Mouse (Mus musculus): ENCODE data around the gene Gm20532.

Gene Gm20532

DNA sequence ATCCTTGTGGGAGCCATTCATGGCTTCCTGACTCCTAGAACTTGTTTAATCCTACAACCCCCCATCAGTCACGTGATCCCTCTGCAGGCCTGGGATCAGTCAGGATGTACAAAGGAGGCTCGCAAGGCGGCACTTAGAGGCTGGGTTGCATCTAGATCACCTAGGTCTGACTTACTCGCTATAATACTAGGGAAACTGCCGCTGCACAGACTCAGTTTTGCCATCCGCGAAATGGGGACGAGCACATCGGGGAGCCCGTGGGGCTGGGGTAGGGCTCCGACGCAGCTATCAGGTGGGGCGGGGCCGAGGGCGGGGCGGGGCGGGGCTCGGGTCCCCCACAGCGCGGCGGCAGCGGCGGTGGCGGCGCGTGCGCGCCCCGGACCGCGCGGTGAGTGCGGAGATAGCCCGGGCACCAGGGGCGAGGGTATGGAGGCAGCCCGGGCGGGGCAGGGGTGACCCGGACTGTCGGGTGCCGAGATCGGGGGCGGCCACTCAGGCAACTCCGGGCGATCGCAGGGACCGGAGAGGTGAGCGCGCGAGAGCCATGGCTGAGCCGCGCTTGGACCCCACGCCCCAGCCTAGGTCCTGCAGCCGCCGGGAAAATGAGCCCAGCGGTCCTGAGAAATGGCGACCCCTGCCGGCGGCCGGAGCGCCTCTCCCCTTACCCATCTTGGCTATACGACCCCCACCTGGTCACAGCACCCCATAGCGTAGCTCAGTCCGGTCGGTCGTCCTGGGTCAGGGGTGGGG, at the start of gene Gm20532:
Gene Gm20532 (plus strand): TSS at position 346 of the 750 bp plus-strand sequence.
- DNase-seq (ENCODE audit: low spot score) = no peak

DNA sequence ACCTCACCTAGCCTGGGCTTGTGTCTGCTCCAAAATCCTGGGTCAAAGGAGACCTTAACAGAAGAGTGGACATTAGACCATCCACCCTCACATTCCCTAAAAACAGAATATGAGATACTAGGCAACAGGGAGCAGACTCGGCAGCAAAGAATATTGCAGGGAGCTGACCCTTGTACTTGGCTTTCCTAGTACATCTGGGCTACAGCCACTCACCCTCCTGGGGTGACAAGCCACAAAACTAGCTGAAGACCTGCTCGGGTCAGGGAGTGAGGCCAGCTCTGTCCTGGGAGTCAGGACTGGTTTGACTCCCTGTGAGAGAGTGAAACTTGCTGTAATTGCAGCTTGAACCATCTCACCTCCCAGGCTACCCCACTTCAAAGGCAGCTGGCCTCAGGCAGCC, 46.9 kb upstream of the Gm20532 start:
- no peak for DNase-seq (ENCODE audit: low spot score)

DNA sequence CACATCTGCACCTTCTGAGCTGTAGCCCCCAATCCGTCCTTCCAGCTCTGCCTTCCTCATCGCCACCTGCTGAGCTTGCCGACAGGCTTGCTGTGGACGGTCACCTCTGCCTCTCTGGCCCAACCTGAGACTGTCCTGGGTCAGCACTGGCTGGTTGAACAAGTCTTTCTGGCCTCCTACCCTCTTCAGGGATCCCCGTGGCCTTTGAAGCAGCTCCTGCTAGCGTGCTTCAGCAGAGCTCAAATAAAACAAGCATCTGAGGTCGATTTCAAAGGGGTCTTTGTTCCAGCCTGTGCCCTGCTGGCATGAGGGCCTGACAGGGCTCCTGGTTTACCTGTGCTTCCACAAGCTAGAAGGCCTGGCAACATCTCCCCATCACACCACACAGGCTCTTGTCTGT, 45.7 kb upstream of the Gm20532 start:
- no peak for DNase-seq (ENCODE audit: low spot score)

DNA sequence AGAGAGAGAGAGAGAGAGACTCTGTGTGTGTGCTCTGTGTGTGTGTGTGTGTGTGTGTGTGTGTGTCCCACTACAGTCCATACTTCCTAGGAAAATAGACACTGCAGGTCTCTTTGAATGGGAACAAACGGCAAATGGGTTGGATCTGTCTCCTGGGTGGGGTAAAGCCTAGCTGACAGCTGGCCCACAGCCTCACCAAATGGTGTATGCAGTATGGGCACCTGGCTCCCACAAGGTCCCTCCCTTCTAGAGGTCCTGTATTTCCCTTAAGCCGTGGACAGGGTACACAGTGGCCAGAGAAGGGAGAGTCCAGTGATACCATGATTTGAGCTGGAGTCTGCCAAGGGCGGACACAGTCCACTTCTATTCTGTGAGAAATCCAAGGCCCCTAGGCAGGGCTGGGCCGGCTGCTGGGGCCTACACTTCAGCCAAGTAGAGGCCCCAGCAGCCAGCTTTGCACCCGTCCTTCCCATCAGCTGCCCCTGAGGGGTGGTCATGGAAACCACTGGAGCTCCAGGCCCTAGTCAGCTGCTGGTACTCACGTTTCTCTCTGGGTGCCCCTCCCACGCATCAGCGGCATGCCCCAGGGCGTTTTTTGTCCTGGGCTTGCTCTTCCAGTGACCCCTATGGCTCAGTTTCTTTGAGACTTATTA, 45.1 kb upstream of the Gm20532 start:
- DNase-seq (ENCODE audit: low spot score) = no peak

DNA sequence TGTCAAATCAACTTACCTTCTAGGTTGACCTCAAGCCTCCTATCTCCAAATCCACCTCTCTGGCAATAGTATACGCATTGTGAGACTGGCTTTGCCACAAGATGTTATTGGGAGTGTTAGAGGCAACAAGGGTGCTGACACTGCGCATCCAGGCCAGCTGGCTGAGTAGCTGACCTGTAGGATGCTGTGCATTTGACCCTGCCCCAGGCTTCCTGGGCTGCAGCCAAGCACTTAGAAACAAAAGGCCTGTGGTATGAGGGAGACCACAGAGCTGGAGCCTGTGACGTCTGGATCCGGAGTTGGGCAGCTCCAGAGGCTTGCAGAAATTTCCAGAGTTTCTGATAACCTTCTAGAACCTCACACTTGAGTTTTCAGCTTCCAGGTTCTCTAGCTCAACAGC, 43.3 kb upstream of the Gm20532 start:
- DNase-seq (ENCODE audit: low spot score) = no peak

DNA sequence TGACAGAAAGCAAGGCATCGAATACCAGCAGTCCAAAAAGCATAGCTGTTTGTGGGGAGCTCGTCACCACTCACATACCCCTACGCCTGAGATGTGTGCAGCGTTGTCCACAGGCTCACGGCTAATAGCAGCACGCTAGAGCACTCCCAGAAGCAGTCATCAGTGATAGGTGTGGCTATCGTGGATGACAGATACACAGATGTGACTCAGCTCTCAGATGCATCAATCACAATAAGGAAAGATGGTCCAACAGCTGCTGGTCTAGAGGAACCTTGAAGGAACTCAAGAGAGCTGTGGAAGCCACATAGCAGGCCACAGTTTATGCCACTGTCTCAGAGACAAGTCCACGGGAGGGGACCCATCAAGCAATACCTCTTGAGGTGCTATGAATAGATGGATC, 42.7 kb upstream of the Gm20532 start:
- DNase-seq (ENCODE audit: low spot score) = no peak

DNA sequence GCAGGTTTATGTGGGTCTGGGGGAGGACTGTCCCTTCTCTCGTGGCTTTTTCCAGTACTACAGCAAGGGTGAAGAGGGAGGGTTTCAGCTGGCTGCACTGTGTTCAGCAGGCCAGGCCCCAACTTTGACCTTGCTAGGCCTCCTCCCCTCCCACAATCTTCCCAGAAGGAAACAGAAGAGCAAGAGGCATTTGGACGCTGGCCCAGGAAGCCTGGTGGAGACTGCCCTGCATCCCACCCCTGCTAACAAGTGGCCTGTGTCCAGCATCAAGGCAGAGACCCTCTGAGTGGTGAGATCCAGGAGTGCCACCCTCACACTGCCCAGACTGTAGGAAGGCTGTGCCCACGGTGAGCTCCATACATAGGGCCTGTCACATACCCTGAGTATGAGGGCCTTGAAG, 42.2 kb upstream of the Gm20532 start:
- DNase-seq (ENCODE audit: low spot score) = no peak

DNA sequence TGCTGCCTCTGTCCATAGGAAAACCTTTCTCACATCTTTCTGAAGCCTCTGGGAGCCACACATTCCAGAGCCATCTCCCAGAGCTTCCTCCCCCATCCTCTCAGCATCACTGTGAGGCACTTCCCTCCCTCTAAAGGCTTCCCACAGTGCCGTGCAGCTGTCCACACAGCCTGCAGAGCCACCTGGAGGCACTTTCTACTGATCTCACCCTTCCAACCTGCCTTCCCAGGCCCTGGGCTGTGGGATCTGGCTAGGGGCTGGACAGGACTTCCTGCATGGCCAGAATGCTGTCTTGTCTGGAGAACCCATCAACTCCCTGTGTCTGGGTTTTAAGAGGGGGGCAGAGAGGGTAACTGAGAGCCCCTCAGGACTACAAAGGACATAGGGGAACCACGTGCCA, 39.0 kb upstream of the Gm20532 start:
- no peak for DNase-seq (ENCODE audit: low spot score)

DNA sequence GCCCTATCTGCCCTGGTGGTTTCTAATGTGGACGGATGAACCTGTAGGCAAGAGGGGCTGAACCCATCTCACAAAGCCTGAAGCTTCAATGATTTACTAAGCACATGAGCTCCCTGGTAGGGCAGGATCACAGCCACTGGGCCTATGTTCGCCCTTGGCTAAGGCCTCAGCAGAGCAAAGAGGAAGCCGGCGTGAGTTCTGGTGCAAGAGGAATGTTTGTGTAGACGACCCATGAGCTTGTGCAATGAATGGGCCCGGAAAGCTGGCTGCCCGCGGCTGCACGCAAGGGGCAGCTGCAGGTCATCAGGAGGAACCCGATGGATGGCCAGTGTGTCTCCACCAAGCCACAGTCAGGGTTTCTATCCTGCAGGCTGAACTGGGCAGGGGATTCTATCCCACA, 36.6 kb upstream of the Gm20532 start:
- no peak for DNase-seq (ENCODE audit: low spot score)

DNA sequence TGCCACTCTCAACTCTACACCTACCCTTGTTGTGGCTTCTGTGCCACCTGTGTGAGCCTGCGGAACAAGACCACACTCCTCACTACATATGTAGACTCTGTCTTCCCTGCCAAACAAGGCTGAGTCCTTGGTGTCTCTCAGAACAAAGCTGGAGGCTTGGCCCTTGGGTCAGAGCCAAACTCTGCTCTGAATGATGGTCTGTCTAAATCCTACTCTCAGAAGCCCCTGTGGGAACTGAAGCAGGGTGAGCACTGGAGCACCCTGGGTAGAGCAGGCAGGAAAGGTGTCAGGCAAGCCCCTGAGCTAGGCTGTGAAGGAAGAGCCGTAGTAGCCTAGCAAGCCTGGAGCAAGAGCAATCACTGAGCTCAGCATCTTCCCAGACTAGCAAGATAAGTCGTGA, 36.2 kb upstream of the Gm20532 start:
- no peak for DNase-seq (ENCODE audit: low spot score)

DNA sequence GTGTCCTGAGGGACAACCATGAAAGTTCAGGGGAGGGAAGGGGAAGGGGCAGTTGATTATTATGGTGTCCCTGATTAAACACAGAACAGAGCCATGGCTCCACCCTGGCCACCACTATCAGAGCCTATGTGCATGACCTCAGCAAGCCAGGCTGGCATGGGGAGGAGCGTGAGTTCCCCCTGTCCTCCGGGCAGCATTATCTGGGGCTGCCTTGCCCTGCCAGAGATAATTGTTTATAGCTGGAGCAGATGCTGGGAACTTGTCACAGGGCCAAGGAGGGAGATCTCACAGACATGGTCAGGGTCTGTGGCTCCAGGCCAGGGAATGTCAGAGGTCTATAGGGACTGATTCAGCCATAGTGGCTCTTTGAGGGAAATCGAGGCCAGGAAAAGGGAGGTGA, 35.7 kb upstream of the Gm20532 start:
- DNase-seq (ENCODE audit: low spot score) = no peak

DNA sequence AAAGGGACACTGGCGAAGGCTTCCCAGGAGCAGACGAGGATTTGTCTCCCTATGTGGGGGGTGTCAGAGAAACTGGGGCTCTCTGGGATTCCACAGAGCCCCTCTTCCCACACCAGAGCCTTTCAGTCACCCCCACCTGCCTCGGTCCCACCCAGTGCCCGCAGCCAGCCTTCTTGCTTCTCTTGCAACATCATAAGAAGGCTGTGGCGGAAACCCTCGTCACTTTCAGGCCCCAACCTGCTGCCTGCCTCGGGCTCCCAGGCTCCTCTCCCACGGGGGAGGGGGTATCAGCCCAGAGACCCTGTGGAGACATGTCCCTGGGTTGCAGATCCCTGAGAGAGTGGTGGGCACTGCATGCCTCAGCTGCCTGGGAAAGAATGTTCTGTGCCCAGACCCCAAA, 35.0 kb upstream of the Gm20532 start:
- no peak for DNase-seq (ENCODE audit: low spot score)

DNA sequence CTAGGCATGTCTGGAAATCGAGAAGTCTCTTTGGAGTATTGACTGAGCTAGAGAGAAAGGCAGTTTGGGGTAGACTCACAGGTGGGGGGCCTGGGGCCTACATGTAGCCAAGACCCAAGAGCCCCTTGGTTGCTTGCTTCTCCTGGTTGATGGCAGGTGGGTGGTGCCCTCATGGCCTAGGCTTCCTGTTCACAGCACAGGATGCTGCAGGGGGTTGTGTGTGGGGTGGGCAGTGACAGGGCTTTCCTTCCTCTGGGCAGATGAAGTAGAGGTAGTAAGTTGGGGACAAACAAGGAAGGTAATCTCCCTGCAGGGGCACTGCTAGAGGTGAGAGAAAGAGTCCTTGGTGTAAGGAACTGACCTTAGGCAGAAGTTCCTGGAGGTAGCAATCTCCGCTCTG, 34.4 kb upstream of the Gm20532 start:
- DNase-seq (ENCODE audit: low spot score) = no peak

DNA sequence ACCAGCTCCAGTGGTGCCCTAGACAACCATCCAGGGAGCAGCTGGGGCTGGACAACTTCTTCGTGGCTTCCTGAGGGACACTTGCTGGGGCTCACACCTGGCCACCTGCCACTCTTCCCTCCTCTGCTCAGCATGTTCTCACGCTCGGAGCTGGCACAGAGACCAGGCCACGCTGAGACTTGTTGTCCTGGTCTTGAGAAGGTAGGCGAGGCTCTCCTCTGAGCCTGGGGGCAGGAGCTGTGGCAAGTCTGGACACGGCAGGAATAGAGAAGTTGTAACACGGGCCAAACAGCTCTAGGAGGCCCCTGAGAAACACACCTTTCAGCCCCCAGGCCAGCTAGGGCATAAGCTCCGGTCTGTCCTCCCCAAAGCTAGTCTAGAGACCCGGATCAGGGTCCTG, 32.5 kb upstream of the Gm20532 start:
- no peak for DNase-seq (ENCODE audit: low spot score)

DNA sequence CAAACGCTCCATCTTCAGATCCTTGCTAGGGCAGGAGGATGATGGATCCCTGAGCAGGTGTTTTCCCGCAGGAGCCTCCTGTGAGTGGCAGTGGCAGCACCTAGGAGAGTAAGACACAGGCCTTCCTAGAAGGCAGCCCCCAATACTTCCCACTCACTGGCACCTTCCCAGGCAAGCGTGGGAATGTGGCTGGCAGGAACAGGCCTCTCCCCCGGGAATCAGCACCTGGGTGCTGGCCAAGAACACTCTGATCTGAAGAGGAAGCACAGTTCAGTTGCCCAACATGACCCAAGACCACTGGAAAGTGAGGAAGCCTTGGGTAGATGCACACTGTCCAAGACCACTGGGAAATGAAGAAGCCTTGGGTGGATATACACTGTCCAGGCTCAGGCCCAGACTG, 31.4 kb upstream of the Gm20532 start:
- no peak for DNase-seq (ENCODE audit: low spot score)

DNA sequence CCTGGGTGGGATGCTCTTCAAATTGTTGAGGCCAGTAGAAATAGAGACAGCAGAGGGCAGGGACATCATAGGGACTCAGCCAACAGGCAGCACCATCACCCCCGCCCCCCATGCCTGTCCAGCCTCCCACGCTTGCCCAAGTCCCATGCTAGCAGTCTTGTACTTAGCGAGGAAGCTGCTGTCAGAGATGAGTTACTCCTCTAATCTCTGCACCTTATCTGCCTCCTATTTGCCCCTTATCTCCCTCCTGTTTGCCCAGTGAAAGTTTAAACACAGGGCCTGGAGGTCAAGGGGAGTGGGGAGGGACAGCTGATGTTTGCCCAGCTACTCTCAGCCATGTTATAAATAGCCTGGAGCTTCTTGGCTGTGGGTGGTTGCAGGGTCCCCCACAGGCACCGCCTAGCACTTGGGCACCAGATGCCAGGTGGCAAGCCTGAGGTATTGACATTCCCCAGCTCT, 29.9 kb upstream of the Gm20532 start:
- DNase-seq (ENCODE audit: low spot score) = no peak

DNA sequence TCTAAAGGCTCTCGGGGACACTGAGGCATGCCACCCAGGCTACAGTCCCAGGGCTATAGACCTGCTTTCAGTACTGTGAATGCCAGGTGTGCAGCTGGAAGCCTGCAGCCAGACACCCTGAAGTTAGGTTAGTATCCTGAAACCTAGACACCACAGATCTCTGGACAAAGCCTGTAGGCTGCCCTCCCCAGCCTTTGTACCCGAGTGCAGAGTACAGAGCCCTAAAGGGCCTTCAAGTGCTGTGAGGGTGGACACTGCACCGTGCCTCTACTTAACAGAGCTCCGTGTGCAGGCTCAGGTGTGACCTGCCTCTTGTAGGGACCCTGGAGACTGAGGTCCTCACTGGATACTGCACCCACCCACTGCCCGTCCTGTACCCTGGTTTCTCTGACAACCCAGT, 25.9 kb upstream of the Gm20532 start:
- DNase-seq (ENCODE audit: low spot score) = no peak

DNA sequence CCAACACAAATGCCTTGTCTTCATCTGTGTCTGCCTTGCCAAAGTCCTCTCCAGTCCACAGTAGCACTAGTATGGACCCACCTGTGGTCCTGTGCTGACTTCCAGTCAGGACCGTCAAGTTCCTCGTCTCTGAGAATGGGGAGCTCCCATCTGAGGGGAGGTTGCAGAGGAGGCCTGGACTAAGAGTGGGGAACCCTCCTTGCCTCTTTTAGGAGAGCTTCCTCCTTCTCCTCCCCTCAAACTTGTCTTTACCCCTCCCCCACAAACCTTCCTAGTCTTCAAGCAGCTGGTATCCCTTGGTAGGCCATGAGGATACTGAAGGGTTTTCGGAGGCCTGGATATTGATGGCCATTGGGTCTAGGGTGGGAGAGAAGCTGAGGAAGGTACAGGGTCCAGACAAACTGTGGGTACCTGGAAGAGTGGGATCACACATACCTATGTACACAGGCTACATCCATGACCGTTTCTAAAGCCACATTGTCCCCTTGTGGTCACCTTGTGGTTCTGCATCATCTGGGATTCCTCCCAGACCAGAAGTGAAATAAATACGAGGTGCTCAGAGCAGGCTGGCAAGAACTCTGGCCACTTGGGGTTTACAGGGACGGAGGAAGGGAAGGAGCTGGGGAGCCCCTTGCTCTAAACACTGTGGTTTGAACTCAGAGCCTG, 25.0 kb upstream of the Gm20532 start:
- no peak for DNase-seq (ENCODE audit: low spot score)

DNA sequence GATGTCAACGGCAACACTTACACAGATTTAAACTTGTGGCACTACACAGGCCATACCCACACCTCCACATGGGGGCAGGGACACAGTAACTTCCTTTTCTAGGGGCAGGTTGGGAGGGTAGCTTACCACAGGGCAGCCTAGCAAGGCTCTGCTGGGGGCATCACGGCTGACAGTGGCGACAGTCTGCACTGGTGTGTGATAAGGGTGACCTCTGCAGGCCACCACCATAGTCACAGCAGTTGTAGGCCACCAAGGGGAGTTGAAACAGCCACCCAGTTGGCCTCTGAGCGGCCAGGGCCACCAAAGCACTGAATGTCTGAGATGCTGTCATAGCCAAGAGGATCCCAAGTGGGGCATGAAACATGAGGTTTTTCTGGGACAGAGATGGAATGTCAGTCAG, 20.2 kb upstream of the Gm20532 start:
- DNase-seq (ENCODE audit: low spot score) = no peak

DNA sequence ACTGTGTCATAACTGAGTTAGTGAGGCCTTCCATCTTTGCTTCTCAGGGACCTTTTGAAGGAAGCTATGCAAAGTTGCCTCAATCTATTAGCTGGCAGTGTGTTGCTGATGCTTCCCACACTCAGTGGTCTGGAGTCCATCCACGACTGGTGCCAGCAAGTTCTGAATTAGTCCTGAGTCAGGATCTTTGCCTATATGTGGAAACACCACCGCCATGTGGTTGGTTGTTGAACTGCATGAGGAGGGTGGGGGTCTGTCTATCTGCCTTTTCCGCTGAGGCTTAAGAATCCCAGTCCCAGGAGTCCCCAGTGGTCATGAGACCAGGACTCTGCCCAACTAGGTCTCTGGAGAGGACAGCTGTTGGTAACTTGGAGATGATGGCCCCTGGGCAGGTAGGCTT, 16.4 kb upstream of the Gm20532 start:
- no peak for DNase-seq (ENCODE audit: low spot score)

DNA sequence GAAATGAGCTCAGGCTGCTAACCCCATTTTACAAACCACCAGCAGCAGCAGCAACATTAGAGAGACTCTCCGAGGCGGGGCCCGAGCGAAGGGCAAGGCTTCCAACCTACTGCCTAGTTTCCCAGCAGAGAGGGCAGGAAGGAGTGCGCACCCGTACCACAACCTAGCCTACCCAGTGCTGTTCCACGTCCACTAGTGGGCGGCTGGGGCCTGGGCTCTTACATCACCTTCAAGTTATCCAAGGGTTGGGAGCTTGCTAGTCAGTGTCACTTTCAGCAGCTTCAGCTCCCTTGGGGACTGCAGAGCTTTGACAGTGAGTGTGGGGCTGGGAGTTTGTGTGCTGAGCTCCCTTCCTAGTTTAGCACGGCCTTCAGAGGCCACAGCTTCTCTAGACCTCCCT, 15.0 kb upstream of the Gm20532 start:
- DNase-seq (ENCODE audit: low spot score) = no peak

DNA sequence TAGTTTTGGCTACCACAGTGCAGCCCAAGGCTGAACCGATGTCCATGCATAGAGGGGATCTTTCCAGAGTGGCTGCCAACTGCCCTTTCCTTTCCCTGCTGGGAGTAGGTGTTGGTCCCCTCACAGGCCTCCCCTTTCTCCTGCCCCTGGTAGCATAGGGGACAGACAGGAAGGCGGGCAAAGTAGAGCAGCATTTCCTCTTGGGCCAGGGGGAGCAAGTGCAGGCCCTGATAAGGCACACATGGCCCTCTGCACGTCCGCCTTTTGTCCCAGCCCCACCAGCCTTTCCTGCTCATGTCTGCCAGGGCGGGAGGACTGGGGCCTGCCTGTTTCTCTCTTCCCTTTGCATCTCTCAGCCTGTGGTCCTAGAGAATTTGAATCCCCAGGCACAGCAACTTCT, 14.6 kb upstream of the Gm20532 start:
- no peak for DNase-seq (ENCODE audit: low spot score)

DNA sequence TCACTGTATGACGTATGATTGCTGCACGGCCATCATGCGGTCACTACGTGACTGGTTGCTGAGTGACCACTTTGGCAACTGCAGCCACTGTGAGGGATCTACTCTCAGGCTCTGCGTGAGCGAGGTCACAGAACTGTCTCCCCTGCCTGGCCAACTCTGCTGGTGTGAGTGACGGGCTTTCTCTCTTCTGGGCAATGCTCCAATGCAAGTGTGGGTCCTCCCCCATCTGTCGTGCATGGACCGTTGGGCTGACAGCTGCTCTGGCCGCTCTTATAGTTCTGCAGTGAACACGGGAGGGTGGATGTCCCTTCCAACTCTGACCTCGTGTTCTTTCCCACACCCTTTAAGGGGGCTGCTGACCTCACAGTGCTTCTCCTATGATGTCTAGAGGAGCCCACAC, 13.0 kb upstream of the Gm20532 start:
- DNase-seq (ENCODE audit: low spot score) = no peak

Measured in layer of hippocampus, adult 9-10 months (tissue).